Mouse (Mus musculus): ENCODE measurements around the gene Map3k20.

Gene Map3k20

DNA sequence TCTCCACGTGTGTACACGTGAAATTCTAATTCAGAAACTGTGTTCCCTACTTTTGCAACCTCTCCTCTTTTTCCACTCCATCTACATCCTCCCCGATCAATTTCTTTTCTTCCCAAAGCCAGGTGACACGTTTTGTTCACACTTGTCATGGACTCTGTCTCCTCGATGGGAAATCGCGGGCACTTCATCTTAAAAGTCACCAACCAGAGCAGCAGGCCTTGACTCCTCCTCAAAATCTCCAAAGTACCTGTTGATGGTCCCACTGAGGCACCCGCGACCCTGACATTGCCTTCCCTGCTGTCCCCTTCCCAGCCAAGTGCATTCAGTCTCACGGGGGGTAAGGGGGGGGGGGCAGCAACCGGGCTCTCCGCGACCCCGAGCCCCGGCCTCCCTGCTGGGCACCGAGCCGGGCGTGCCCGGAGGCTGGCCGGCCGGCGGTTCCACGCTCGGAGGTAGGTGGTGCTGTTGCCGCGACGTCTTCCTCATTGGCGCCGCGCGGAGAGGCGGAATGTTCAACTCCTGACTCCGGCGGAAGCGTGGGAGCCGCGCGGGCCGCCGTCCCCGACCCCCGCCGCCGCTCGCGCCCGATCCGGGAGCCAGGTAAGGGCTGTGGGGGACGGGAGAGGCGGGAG is at the start of gene Map3k20:
Map3k20 (plus strand) TSS at position 382 of the 632 bp plus-strand sequence.
- TF ChIP-seq CTCF (conservative IDR thresholded peaks at IDR 0.05; ENCODE audit: low read length) (no peak), NANOG (IDR thresholded peaks at IDR 0.05; ENCODE audit: borderline replicate concordance, low read length) (no peak), POU5F1 (IDR thresholded peaks at IDR 0.05; ENCODE audit: borderline replicate concordance, low read length) (no peak)
- Histone ChIP-seq H3K27me3 (ENCODE audit: insufficient read depth, low read length) (peaks cover 49% of the 10 kb centered on the region), H3K36me3 (ENCODE audit: insufficient read depth, low read length) (no peaks in the 10 kb centered on the region), H3K4me3 (replicated peaks; ENCODE audit: low read length) (peak within 1 kb of the TSS; percentile 89), H3K4me1 (replicated peaks; ENCODE audit: low read depth, low read length) (peaks cover 22% of the 10 kb centered on the region), H3K9me3 (ENCODE audit: low read length) (no peaks in the 10 kb centered on the region)

DNA sequence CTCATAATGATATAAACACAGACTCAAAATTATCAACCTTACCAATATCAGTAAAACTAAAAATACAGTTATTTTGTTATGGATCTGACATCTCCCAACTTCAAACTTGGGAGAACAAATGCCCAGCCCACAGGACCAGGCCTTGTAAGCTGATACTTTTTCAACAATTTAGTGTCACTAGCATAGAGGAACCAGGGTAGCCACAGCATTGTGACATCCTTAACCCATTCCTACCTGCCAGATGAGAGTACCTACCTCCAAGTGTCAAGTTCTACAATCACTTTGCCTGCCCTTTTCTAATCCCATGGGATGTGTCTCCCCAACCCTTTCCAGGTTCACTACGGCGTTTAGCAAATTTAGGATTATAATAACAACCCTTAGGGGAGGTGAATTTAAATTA is 47.0 kb upstream of the Map3k20 start:
- Histone ChIP-seq H3K36me3 (ENCODE audit: insufficient read depth, low read length) (no peaks in the 10 kb centered on the region), H3K9me3 (ENCODE audit: low read length) (no peaks in the 10 kb centered on the region), H3K27me3 (ENCODE audit: insufficient read depth, low read length) (no peaks in the 10 kb centered on the region), H3K4me3 (replicated peaks; ENCODE audit: low read length) (no peak overlapping the region), H3K4me1 (replicated peaks; ENCODE audit: low read depth, low read length) (peaks cover 14% of the 10 kb centered on the region)
- TF ChIP-seq CTCF (conservative IDR thresholded peaks at IDR 0.05; ENCODE audit: low read length), result no peak
- TF ChIP-seq POU5F1 (IDR thresholded peaks at IDR 0.05; ENCODE audit: borderline replicate concordance, low read length), result no peak
- TF ChIP-seq NANOG (IDR thresholded peaks at IDR 0.05; ENCODE audit: borderline replicate concordance, low read length), result no peak

DNA sequence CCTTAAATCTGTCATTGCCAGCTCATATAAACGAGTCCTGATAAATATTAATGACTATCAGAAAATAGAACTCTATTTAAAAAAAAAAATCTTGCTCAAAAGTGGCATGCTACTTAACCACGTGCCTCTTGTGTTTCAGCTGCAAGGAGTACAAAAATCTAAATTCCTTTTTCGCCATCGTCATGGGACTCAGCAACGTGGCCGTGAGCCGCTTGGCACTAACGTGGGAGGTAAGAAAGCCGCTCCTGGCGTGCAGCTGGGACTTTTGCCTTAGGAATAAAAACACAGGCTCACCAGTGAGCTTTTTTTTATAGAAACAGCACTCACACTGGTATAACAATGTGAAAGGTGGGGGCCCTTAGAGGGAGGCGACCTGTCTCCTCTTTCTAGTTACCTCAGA is 46.5 kb upstream of the Map3k20 start:
- no peaks in the 10 kb centered on the region for H3K36me3 ChIP-seq (ENCODE audit: insufficient read depth, low read length)
- no peaks in the 10 kb centered on the region for H3K27me3 ChIP-seq (ENCODE audit: insufficient read depth, low read length)
- no peak overlapping the region for H3K4me3 ChIP-seq (replicated peaks; ENCODE audit: low read length)
- no peaks in the 10 kb centered on the region for H3K9me3 ChIP-seq (ENCODE audit: low read length)
- H3K4me1 ChIP-seq (replicated peaks; ENCODE audit: low read depth, low read length), result peaks cover 14% of the 10 kb centered on the region
- no peak for TF ChIP-seq POU5F1 (IDR thresholded peaks at IDR 0.05; ENCODE audit: borderline replicate concordance, low read length)
- TF ChIP-seq CTCF (conservative IDR thresholded peaks at IDR 0.05; ENCODE audit: low read length), result no peak

DNA sequence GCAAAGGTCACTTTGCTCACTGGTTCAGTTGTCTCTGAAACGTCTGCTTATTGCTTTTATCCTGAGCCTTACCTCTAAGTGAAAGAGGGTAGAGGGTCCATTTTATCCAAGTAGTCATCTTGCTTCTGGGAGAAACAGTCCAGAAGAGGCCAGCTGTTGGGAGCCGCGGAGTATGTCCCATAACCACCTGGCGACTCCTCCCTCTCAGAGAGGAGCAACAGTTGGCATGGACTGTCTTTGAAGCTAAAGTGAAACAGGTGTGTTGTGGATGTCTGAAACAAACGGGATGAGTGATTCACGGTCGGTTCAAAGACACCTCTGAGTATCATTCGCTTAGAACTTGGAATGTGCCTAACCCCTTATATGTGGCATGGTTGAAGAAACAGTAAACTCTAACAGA is 46.0 kb upstream of the Map3k20 start:
- Histone ChIP-seq H3K4me1 (replicated peaks; ENCODE audit: low read depth, low read length) (peaks cover 14% of the 10 kb centered on the region), H3K9me3 (ENCODE audit: low read length) (no peaks in the 10 kb centered on the region), H3K27me3 (ENCODE audit: insufficient read depth, low read length) (no peaks in the 10 kb centered on the region), H3K36me3 (ENCODE audit: insufficient read depth, low read length) (no peaks in the 10 kb centered on the region), H3K4me3 (replicated peaks; ENCODE audit: low read length) (no peak overlapping the region)
- TF ChIP-seq NANOG (IDR thresholded peaks at IDR 0.05; ENCODE audit: borderline replicate concordance, low read length) (no peak), CTCF (conservative IDR thresholded peaks at IDR 0.05; ENCODE audit: low read length) (no peak), POU5F1 (IDR thresholded peaks at IDR 0.05; ENCODE audit: borderline replicate concordance, low read length) (no peak)

DNA sequence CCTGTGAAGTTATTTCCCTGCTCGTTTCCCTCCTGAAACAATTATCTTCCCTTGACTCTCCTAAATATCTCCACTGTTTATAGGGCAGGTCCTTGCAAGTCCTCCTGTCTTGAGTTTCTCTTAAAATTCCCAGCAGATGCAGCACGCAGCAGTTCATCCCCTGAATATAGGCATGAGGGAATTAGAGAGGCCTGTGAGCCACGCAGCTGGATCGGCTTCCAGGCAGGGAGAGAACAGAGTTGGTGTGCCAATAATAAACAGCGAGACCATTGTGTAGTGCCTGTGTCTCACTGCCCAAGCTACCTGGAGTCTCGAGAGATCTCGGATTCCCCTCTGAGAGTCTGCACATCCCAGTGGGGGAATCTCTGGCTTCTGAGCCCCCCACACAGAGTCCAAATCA is 45.4 kb upstream of the Map3k20 start:
- H3K9me3 ChIP-seq (ENCODE audit: low read length), result no peaks in the 10 kb centered on the region
- TF ChIP-seq NANOG (IDR thresholded peaks at IDR 0.05; ENCODE audit: borderline replicate concordance, low read length), result no peak
- no peak for TF ChIP-seq CTCF (conservative IDR thresholded peaks at IDR 0.05; ENCODE audit: low read length)
- TF ChIP-seq POU5F1 (IDR thresholded peaks at IDR 0.05; ENCODE audit: borderline replicate concordance, low read length), result no peak
- H3K4me1 ChIP-seq (replicated peaks; ENCODE audit: low read depth, low read length), result peaks cover 14% of the 10 kb centered on the region
- H3K4me3 ChIP-seq (replicated peaks; ENCODE audit: low read length), result no peak overlapping the region
- no peaks in the 10 kb centered on the region for H3K36me3 ChIP-seq (ENCODE audit: insufficient read depth, low read length)
- H3K27me3 ChIP-seq (ENCODE audit: insufficient read depth, low read length), result no peaks in the 10 kb centered on the region

DNA sequence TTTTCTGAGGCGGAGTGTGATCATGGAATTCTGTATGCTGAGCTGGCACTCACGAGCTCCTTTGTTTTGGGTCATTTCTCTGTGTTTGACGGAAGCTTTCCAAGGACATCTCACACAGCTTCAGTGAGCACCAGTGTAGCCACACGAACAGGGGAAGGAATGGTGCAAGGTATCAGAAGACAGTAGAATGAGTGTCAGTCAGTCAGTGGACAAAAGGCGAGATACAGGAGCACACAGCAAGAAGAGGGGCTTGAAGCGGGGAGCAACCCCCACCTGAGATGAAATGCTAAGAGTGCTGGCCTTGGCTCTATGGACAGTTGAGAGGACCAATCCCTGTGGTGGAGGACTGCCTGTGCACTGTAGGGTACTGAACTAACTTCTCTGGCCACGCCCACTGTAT is 44.7 kb upstream of the Map3k20 start:
- peaks cover 14% of the 10 kb centered on the region for H3K4me1 ChIP-seq (replicated peaks; ENCODE audit: low read depth, low read length)
- TF ChIP-seq NANOG (IDR thresholded peaks at IDR 0.05; ENCODE audit: borderline replicate concordance, low read length) (no peak), POU5F1 (IDR thresholded peaks at IDR 0.05; ENCODE audit: borderline replicate concordance, low read length) (no peak), CTCF (conservative IDR thresholded peaks at IDR 0.05; ENCODE audit: low read length) (no peak)
- no peak overlapping the region for H3K4me3 ChIP-seq (replicated peaks; ENCODE audit: low read length)
- H3K36me3 ChIP-seq (ENCODE audit: insufficient read depth, low read length), result no peaks in the 10 kb centered on the region
- no peaks in the 10 kb centered on the region for H3K27me3 ChIP-seq (ENCODE audit: insufficient read depth, low read length)
- H3K9me3 ChIP-seq (ENCODE audit: low read length), result no peaks in the 10 kb centered on the region

DNA sequence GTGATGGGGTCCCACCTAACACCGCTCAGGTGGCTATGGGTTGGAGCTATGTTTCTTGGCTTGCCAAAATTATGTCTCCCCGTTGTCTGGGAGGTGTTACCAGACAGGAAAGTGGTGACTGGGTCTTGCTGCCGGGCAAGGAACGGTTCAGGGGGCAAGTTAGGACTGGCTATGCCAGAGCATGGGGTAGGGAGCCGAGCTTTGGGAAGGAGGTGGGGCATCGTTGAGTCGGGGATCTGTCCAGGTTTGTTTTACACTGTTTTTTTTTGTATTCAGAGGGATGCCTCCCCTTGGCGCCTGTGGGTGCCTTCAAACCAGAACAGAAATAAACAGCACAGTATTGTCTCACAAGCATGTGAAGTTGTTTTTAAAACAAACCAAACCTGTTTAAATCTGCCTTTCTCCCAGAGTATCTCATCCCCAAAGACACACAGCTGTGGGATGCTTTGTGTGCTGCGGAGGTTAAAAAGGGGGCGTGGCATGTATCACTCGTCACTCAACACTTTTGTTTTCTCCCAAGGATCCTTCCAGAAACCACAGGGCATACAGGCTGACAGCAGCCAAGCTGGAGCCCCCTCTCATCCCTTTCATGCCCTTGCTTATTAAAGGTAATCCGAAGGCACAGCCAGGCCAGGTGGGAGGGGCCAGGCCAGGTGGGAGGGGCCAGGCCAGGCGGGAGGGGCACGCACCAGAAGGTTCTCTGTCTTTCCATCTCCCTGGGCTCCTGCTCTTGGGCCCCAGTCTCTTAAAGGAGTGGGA is 43.5 kb upstream of the Map3k20 start:
- TF ChIP-seq POU5F1 (IDR thresholded peaks at IDR 0.05; ENCODE audit: borderline replicate concordance, low read length) (no peak), NANOG (IDR thresholded peaks at IDR 0.05; ENCODE audit: borderline replicate concordance, low read length) (no peak), CTCF (conservative IDR thresholded peaks at IDR 0.05; ENCODE audit: low read length) (no peak)
- no peak overlapping the region for H3K4me3 ChIP-seq (replicated peaks; ENCODE audit: low read length)
- no peaks in the 10 kb centered on the region for H3K36me3 ChIP-seq (ENCODE audit: insufficient read depth, low read length)
- peaks cover 14% of the 10 kb centered on the region for H3K4me1 ChIP-seq (replicated peaks; ENCODE audit: low read depth, low read length)
- no peaks in the 10 kb centered on the region for H3K9me3 ChIP-seq (ENCODE audit: low read length)
- H3K27me3 ChIP-seq (ENCODE audit: insufficient read depth, low read length), result no peaks in the 10 kb centered on the region

DNA sequence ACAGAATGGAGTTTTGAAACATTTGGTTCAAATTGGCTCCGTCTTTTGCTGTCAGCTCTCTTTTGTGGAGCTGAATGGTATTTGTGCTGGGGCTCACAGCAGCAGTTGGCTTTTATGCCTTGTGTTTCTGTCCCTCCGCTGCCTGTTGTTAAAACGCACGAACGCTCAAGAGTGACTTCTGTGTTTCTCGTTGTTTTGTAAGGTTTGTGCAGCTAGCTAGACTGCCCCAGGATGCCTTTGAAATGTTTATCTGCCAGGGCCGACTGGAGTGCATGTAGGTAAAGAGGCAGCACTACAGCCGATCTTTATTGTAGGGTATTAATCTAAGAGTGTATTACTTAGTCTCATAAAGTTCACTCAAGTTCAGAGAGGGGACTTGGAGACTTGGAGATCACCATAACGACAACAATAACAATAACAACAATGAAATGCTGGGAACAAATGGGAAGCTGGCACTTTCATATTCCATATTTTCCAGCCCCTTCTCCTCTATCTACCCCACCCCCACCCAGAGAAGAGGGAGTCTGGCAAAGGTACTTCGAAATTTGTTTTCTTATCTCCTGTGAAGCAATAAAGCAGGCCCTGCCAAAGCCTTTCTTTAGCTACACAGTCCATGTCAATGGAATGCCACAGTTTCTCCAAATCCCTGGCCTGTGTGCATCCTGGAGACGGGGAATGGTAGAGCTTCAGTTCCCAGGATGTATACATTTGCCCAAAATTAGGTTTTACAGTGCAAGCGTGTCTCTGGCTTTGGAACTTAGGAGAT is 42.3 kb upstream of the Map3k20 start:
- no peak for TF ChIP-seq POU5F1 (IDR thresholded peaks at IDR 0.05; ENCODE audit: borderline replicate concordance, low read length)
- TF ChIP-seq NANOG (IDR thresholded peaks at IDR 0.05; ENCODE audit: borderline replicate concordance, low read length), result no peak
- TF ChIP-seq CTCF (conservative IDR thresholded peaks at IDR 0.05; ENCODE audit: low read length), result no peak
- Histone ChIP-seq H3K9me3 (ENCODE audit: low read length) (no peaks in the 10 kb centered on the region), H3K4me3 (replicated peaks; ENCODE audit: low read length) (no peak overlapping the region), H3K36me3 (ENCODE audit: insufficient read depth, low read length) (no peaks in the 10 kb centered on the region), H3K4me1 (replicated peaks; ENCODE audit: low read depth, low read length) (peaks cover 14% of the 10 kb centered on the region), H3K27me3 (ENCODE audit: insufficient read depth, low read length) (no peaks in the 10 kb centered on the region; the same call in 1 of the 2 replicates)
